Mouse (Mus musculus) forebrain, embryonic 11.5 days (tissue): ENCODE measurements around the gene Gm21748. TPM values are rescaled to one million over a fixed set of nuclear protein-coding genes. Genes with fewer than 3 reads are reported as not detected.
"Not testable (repeated sequence)": the region's sequence is repeated elsewhere in the genome, so short reads cannot be mapped to it uniquely, and the experiment has no call there.

Experiments
- ATAC-seq: fragments of 200-750 bp; cut with Nextera tagmentation; replicated peaks from 2 replicates; pipeline ENCODE4 v1.8.0; 2017; ENCODE audit warnings: moderate TSS enrichment; ENCODE audit not compliant: low FRiP score
- DNase-seq: peaks from one replicate; pipeline ENCODE4 v3.0.0-alpha.2; 2017; ENCODE audit warnings: low spot score
- H3K27ac ChIP-seq: fragments of 300-500 bp; sonication (generic); 2 replicates; pipeline ENCODE4 v1.5.1; 2014; ENCODE audit warnings: low read depth, low read length
- H3K27me3 ChIP-seq: fragments of 300-500 bp; sonication (generic); 2 replicates; pipeline ENCODE4 v1.6.1; 2014; ENCODE audit warnings: mild to moderate bottlenecking, low read length, mixed read lengths; ENCODE audit not compliant: control insufficient read depth, insufficient read depth
- H3K36me3 ChIP-seq: fragments of 300-500 bp; sonication (generic); 2 replicates; pipeline ENCODE4 v1.6.1; 2014; ENCODE audit warnings: mild to moderate bottlenecking, low read length, moderate library complexity, mixed read lengths; ENCODE audit not compliant: control insufficient read depth, insufficient read depth
- H3K4me1 ChIP-seq: fragments of 300-500 bp; sonication (generic); replicated peaks from 2 replicates; pipeline ENCODE4 v1.6.1; 2014; ENCODE audit warnings: low read length, mixed read lengths; ENCODE audit not compliant: control insufficient read depth, insufficient read depth
- H3K4me2 ChIP-seq: fragments of 300-500 bp; sonication (generic); 2 replicates; pipeline ENCODE4 v1.6.1; 2014; ENCODE audit warnings: low read depth, mild to moderate bottlenecking, low read length, moderate library complexity, mixed read lengths; ENCODE audit not compliant: severe bottlenecking
- H3K4me3 ChIP-seq: fragments of 300-500 bp; sonication (generic); 2 replicates; pipeline ENCODE4 v1.5.1; 2014; ENCODE audit warnings: low read depth, low read length
- H3K9ac ChIP-seq: fragments of 300-500 bp; sonication (generic); 2 replicates; pipeline ENCODE4 v1.6.1; 2014; ENCODE audit warnings: low read length
- H3K9me3 ChIP-seq: fragments of 300-500 bp; sonication (generic); 2 replicates; pipeline ENCODE4 v1.6.1; 2016; ENCODE audit warnings: low read length, mixed read lengths; ENCODE audit not compliant: control insufficient read depth
- WGBS: fragments of 180-500 bp; shearing (Covaris S2); extraction: QIAGEN DNeasy Blood & Tissue Kit; methylation state at CpG from one replicate; pipeline ENCODE4 v1.1.7; 2014; 5-methylcytosine and 5-hydroxymethylcytosine counted together
- polyA plus RNA-seq: library from polyadenylated mRNA; unstranded; fragments of >200 nt; fragmentation: Nextera tagmentation; extraction: Ambion mirVana; gene quantifications from 2 replicates; pipeline ENCODE4 v1.2.1, GENCODE M21; 2014

Gene Gm21748
- not detected in 2 replicates for polyA plus RNA-seq

GRCm38 (mm10) chrY:90839077-90839476 is at the start of gene Gm21748:
Gene Gm21748, minus strand, starts transcription at chrY:90839177.
- not testable (repeated sequence) for H3K36me3 ChIP-seq, H3K4me2 ChIP-seq, DNase-seq, H3K9ac ChIP-seq, H3K27ac ChIP-seq, H3K9me3 ChIP-seq, H3K27me3 ChIP-seq, ATAC-seq, H3K4me3 ChIP-seq, H3K4me1 ChIP-seq
- no CpG with 5 or more reads among the region's 8 CpGs for WGBS

Other genes starting within 250 kb of the Gm21748 start
- gene Gm21860, start 84.4 kb downstream of the Gm21748 start, polyA plus RNA-seq = not detected in 2 replicates
- not detected in 2 replicates for gene Gm47283, start 54.4 kb downstream of the Gm21748 start, polyA plus RNA-seq